Mouse (Mus musculus) frontal cortex, postnatal 36 days (tissue): ENCODE data around the gene Dock9.
A peak's percentile ranks its signal among the peaks of the same experiment; 100 is the strongest.

Experiments
- DNase-seq, 2 experiments: peaks; one replicate each; pipeline ENCODE4 v3.0.0; 2022; ENCODE audit warnings: low spot score in 2 of 2

The Dock9 gene

GRCm38 (mm10) chr14:121797457-121798410, at the start of gene Dock9:
Gene Dock9, minus strand, starts transcription at chr14:121797837.
- DNase-seq = peak; percentile 81 to 82

- DNase-seq = no peak
Observed at GRCm38 (mm10) chr14:121844486-121844885, 46.8 kb upstream of the Dock9 start.

GRCm38 (mm10) chr14:121840217-121840616, 42.6 kb upstream of the Dock9 start:
- no peak for DNase-seq

GRCm38 (mm10) chr14:121838161-121838560, 40.5 kb upstream of the Dock9 start:
- DNase-seq = no peak

- no peak for DNase-seq
Observed at GRCm38 (mm10) chr14:121833001-121833520, 35.4 kb upstream of the Dock9 start.

DNA sequence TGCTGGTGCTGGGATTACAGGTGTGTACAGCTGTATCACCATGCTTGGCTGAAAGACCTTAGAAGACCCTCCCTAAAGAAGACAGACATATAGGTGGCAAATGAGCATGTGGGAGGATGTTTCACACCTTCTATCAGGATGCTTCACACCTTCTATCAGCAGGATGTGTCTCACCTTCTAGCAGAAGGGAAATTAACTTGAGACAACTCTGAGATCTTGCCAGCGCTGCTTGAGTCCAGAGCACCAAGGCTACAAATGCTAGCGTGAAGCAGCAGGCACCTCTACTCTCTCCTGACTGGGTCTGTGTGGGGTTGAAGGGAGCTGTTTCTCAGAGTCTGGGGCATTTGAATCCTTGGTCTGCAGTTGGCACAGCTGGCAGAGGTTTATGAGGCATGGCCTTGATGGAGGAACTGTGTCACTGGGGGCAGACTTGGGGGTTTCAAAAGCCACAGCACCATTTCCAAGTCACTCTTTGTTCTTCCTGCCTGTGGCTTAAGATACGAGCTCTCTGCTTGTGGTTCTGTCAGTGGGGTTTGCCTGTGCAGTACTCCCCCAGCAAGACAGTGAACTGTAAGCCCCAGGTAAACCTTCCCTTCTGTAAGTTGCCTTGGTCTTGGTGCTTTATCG, 32.3 kb upstream of the Dock9 start:
- DNase-seq = no peak

GRCm38 (mm10) chr14:121827091-121827490, 29.5 kb upstream of the Dock9 start:
- DNase-seq = no peak

DNA sequence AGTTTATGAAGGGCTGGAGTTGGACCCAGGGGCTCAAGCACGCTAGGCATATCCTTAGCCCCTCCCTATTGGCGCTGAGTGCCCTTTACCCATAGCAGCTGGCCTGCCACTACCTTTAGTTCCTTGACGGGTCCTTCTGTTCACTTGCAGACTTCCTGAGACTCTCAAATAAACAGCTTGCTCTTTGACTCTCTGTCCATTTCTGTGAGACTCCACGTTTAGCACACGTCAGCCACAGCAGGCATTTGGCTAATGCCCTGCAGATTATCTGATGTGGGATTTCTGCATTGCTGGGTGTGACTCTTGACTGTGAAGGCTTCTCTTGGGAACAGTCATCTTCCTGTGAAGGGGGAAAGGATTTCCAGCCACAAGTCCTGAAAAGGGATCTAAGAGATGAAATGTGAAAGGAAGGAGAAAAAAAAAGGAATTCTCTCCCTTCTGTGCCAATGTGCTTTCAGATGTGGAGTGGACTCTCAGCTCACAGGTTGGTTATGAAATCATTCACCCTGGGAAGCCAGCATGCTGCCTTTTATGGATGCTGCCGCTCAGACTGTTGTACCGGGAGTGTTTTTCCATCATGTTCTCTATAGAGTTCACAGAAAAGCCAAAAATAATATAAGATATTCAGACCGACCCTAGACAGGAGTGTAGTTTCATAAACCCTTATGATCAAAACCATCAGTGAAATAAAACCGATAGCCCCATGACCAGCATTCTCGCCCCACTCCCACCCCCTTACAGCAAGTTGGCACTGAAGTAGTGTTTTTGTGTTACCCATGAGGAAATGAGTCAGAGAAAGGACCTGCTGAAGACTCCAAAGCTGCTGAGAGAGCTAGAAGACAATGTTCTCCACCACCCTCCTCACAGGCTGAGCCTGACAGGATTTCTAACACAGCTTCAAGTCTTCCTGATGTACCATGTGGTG, 28.1 kb upstream of the Dock9 start:
- DNase-seq = peak; percentile 18 to 36

GRCm38 (mm10) chr14:121824322-121825103, 26.9 kb upstream of the Dock9 start:
- no peak for DNase-seq

GRCm38 (mm10) chr14:121822997-121823396, 25.4 kb upstream of the Dock9 start:
- no peak for DNase-seq

- no peak for DNase-seq
Observed at GRCm38 (mm10) chr14:121822506-121822905, 24.9 kb upstream of the Dock9 start.

DNA sequence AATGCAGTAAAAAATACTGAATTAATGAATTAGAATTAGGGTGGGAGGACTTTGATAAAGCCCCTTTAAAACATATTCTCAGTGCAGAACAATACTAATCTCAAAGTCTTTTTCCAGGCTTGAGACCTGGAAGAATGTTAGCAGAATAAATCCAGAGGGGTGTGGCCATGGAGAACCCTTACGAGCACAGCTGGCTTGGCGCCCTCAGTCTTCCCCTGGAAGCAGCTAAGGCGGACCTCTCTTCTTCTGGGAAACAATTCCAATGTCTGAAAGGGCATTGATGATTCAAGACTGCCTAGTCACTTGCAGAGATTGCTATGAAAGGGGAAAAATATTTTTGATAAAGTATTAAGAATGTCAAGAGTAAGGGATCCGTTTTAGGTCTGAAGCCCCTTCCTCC, 9.2 kb upstream of the Dock9 start:
- DNase-seq = no peak

- DNase-seq = no peak
Observed at GRCm38 (mm10) chr14:121806316-121806715, 8.7 kb upstream of the Dock9 start.

- DNase-seq = no peak
Observed at GRCm38 (mm10) chr14:121804461-121804860, 6.8 kb upstream of the Dock9 start.

GRCm38 (mm10) chr14:121800962-121801361, 3.3 kb upstream of the Dock9 start:
- DNase-seq = no peak

DNA sequence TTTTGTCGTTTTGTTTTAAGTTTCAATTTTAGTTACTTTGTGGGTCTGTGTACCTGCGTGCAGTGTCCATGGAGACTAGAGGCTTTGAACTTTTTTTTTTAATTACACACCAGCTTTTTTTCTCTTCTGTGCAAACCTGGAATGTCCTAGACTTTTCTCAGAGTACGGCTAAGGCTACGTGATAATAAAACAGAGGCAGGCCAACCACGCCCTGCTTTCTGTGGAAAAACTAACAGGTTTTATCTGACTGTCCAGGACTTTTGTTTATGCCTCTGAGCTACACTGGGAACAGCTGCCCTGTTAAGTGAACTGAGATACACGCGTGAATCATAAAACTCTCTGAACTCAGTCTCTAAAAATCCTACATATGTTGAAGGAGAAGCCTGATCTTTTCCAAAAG, 1.5 kb upstream of the Dock9 start:
- DNase-seq = no peak

DNA sequence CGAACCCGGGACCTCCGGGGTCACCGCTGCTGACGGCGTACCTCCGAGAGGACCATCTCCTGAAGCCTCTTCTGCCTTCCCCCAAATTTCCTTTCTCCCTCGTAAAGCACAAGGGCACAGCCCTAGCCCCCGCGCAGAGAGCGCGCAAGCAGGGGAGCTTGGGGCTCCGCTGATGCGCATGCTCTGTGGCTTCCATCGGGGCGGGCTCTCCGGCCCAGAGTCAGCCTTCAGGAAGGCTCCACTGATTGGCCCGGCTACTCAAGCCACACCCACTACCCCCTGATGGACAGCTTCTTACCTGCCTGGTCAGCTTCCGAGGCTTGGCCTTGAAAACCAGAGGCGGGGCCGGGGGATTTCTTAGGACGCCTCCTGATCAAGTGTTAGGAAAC, 768 bp upstream of the Dock9 start:
- peak; percentile 88 to 93 for DNase-seq

- DNase-seq = peak in 1 of 2 experiments; percentile 7
Observed at GRCm38 (mm10) chr14:121796571-121797456, 823 bp downstream of the Dock9 start.

DNA sequence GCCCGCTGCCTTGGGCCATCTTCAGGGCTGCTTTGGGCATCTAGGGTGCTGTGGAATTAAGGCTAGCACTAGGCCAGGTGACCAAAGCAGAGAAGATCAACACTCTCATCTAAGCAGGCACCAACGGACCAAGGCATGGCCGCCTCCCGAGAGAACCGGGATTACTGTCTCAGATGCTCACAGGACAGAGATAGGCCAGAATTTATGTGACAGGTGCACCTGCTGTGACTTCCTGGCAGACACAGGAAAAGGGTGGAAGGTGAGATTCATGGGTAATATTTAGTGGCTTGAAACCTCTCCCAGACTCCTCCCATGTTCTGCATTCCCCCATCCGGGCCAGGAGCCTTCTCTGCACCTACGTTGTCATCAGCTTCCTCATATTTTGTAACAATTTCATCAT, 2.1 kb downstream of the Dock9 start:
- no peak for DNase-seq

- DNase-seq = no peak
Observed at GRCm38 (mm10) chr14:121793639-121794038, 4.0 kb downstream of the Dock9 start.
